Mouse (Mus musculus) adrenal gland, postnatal 25 days (tissue): ENCODE data around the gene Rfk. TPM values are rescaled to one million over a fixed set of nuclear protein-coding genes. Genes with fewer than 3 reads are reported as not detected.

Source experiments
- total RNA-seq: library from RNA; stranded (reverse); gene quantifications from 2 replicates; pipeline ENCODE4 v1.2.3, GENCODE M21; 2021

Gene Rfk
- total RNA-seq, 1 experiment from 2014 or later: 198 TPM

Other genes starting within 250 kb of the Rfk start
- gene Gcnt1, start 21.2 kb upstream of the Rfk start, total RNA-seq: 1.1 and 1.5 TPM in 2 replicates